Mouse (Mus musculus) neural tube, embryonic 14.5 days (tissue): ENCODE measurements at regions not wholly inside any gene's neighbourhood (a gene's known extent, or its start where the extent isn't known, plus 50 kb on each side); places are given as distances from the start of the nearest gene placed in this dataset.
A peak's percentile ranks its signal among the peaks of the same experiment; 100 is the strongest.
"Not testable (repeated sequence)": the region's sequence is repeated elsewhere in the genome, so short reads cannot be mapped to it uniquely, and the experiment has no call there.

ENCODE experiments used
- ATAC-seq: fragments of 200-750 bp; cut with Nextera tagmentation; 2 replicates; pipeline ENCODE4 v1.8.0; 2017; ENCODE audit warnings: low read depth, mild to moderate bottlenecking, moderate TSS enrichment, moderate library complexity
- H3K27ac ChIP-seq: fragments of 300-500 bp; sonication (generic); 2 replicates; pipeline ENCODE4 v1.5.1; 2014; ENCODE audit warnings: low read depth, mild to moderate bottlenecking, control low read depth, low read length, moderate library complexity, mixed read lengths
- H3K27me3 ChIP-seq: fragments of 300-500 bp; sonication (generic); 2 replicates; pipeline ENCODE4 v1.6.1; 2014; ENCODE audit warnings: low read length; ENCODE audit not compliant: control insufficient read depth, insufficient read depth
- H3K36me3 ChIP-seq: fragments of 300-500 bp; sonication (generic); 2 replicates; pipeline ENCODE4 v1.6.1; 2014; ENCODE audit warnings: low read length, mixed read lengths; ENCODE audit not compliant: control insufficient read depth, insufficient read depth
- H3K4me1 ChIP-seq: fragments of 300-500 bp; sonication (generic); 2 replicates; pipeline ENCODE4 v1.6.1; 2014; ENCODE audit warnings: low read length; ENCODE audit not compliant: control insufficient read depth, insufficient read depth
- H3K4me2 ChIP-seq: fragments of 300-500 bp; sonication (generic); 2 replicates; pipeline ENCODE4 v1.6.1; 2014; ENCODE audit warnings: mild to moderate bottlenecking, low read depth, low read length, control low read depth
- H3K4me3 ChIP-seq: fragments of 300-500 bp; sonication (generic); 2 replicates; pipeline ENCODE4 v1.5.1; 2014; ENCODE audit warnings: low read depth, low read length, control low read depth, mixed read lengths
- H3K9ac ChIP-seq: fragments of 300-500 bp; sonication (generic); replicated peaks from 2 replicates; pipeline ENCODE4 v1.6.1; 2014; ENCODE audit warnings: low read depth, mild to moderate bottlenecking, control low read depth, low read length, mixed read lengths
- H3K9me3 ChIP-seq: fragments of 300-500 bp; sonication (generic); 2 replicates; pipeline ENCODE4 v1.6.1; 2016; ENCODE audit warnings: low read length; ENCODE audit not compliant: control insufficient read depth
- WGBS: fragments of 180-500 bp; shearing (Covaris S2); extraction: QIAGEN DNeasy Blood & Tissue Kit; methylation state at CpG from one replicate; pipeline ENCODE4 v1.1.7; 2014; 5-methylcytosine and 5-hydroxymethylcytosine counted together

DNA sequence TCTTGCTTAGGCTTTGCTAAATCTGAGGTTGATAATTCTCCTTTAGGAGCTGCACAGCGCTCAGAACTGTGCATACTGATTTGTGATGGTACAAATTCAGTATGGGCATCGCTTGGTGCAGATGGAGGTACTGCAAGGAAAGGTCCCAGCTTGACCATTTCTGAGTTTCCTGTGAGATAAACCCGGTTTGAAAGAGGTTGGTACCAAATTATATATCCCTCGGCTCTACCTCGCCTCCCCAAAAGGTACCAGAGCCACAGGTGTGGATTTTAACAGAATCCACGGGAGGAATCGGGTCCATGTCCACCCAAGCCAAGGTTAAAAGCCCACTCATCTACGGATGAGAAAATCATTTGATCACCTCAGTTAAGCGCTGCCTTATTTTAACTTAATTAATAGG, 172.5 kb upstream of the Zfp808 start:
- not testable (repeated sequence) for H3K27me3 ChIP-seq, H3K36me3 ChIP-seq, H3K27ac ChIP-seq, H3K4me3 ChIP-seq, H3K4me1 ChIP-seq, H3K4me2 ChIP-seq, H3K9me3 ChIP-seq, ATAC-seq, H3K9ac ChIP-seq
- 93% methylated on average over 8 of the region's 9 CpGs for WGBS

DNA sequence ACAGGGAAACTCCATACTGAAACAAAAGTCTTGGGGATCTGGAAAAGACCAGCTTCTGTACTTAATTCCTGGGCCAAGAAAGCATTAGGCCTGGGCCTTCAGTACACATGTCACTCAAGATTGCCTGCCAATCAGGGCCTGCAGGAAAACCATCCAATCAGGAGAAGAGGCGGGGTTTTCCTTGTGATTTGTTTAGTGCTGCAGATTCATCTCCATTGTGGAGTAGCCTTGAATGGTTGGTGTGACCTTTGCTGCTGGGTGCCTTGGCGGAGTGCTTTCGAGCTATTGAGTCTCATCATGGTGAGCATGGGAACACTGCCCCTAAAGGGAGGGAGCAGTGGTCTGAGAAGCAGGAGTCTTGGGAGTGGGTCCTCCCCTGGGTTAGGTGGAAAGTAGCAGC, 150.8 kb upstream of the Zfp808 start:
- not testable (repeated sequence) for H3K4me2 ChIP-seq, H3K36me3 ChIP-seq, H3K27ac ChIP-seq, H3K4me3 ChIP-seq, H3K4me1 ChIP-seq, ATAC-seq, H3K9ac ChIP-seq, H3K9me3 ChIP-seq, H3K27me3 ChIP-seq
- 94% methylated on average over 3 of the region's 3 CpGs for WGBS

DNA sequence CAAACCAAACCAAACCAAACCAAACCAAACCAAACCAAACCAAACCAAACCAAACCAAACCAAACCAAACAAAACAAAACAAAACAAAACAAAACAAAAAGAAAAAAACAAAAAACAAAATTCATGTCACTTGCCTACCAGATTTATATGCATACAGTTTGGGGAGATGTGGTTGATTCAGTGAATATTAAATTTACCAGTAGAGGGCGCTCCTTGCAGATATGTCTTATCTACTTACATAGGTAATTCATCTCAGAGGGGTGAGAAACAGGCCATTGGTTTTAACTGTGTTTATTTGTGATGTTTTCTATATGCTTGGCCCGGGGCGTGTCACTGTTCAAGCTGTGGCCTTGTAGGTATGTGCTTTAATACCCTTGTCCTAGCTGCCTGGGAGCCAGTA, 133.2 kb upstream of the Zfp808 start:
- H3K36me3 ChIP-seq, H3K4me3 ChIP-seq, ATAC-seq, H3K9me3 ChIP-seq, H3K9ac ChIP-seq, H3K27ac ChIP-seq, H3K4me2 ChIP-seq, H3K4me1 ChIP-seq, H3K27me3 ChIP-seq: not testable (repeated sequence)
- WGBS = 69% methylated on average over 3 of the region's 3 CpGs

DNA sequence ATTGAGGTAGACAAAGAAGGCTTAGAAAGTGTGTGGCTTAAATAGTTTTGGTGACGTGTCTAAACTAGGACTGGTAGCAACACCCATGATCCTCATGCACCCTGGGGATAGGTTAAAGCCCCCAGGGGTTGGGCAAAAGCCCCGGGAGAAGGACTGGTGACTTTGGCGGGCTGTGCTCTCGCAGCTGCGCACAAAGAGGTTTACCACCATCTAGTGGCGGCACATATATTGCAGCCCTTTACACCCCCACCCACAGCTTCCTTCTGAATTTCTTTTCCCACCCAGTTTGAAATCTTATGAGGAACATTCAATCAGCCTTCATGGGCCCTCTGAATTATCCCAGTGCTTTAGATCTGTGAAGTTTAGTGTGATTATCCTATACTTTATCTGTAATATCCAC, 130.9 kb upstream of the Zfp808 start:
- not testable (repeated sequence) for H3K4me2 ChIP-seq, H3K9ac ChIP-seq, H3K4me1 ChIP-seq, H3K9me3 ChIP-seq, H3K36me3 ChIP-seq, H3K27ac ChIP-seq, H3K27me3 ChIP-seq, H3K4me3 ChIP-seq, ATAC-seq
- 5% methylated on average over 6 of the region's 6 CpGs for WGBS

DNA sequence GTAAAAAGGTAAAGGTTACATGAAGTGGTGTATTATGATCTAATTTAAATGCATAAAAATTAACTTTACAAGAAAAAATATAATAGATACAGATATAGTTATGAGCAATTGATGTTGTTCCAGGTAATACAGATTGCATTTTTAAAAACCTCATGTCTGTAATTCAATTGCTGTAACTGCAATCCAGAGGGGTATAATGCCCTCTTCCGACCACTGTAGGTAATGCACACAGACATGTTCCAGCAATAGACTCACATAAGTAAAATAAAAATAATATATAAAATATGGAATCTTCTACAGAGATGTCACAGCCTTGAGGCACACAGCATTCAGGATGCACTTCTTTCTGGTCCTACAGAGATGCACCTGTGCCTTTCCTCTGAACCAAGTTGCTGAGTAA, 122.4 kb upstream of the Zfp808 start:
- H3K27ac ChIP-seq, H3K4me3 ChIP-seq, H3K27me3 ChIP-seq, H3K36me3 ChIP-seq, H3K9me3 ChIP-seq, H3K9ac ChIP-seq, H3K4me2 ChIP-seq, H3K4me1 ChIP-seq, ATAC-seq: not testable (repeated sequence)
- 86% methylated on average over 1 of the region's 1 CpGs for WGBS

DNA sequence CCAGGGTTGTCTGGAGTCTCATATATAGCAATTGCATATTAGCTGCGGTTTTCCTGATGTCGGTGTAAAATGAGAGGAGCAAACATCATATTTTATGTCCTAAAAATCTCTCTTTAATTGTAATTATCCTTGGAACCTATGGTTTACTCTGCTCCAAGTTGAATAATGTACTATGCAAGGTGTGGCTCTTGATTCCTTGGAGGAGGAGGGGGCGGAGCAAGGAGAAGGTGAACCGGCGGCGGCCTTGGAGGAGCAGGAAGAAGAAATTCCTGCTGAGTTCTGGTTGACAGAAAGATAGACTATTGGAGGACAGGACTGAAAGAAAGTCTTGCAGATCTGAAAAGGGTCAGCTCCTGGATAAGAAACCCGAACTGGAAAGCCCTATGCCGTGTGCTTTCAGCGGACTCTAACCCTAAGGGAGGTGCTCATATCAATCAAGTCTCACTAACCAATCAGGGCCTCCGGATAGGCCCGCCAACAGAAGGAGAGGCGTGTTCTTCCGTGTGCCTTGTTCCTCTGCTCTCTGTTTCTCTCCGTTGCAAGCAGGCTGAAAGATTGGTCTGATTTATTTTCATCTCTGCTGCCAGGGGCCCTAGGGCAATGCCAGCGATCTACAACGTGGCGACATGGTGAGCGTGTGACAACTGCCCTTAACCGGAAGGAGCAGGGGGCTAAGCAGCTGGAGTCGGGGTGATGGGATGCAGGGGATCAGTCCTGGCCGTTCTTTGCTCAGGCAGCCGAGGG, 114.1 kb upstream of the Zfp808 start:
- not testable (repeated sequence) for H3K4me1 ChIP-seq, H3K27me3 ChIP-seq, H3K9me3 ChIP-seq, H3K36me3 ChIP-seq
- H3K4me2 ChIP-seq = peak overlapping the region; percentile 46
- peak; percentile 95 for ATAC-seq
- H3K9ac ChIP-seq = peak overlapping the region; percentile 57
- 2% methylated on average over 22 of the region's 22 CpGs for WGBS
- peak overlapping the region; percentile 55 for H3K4me3 ChIP-seq
- 0 out of 2 replicates have a peak overlapping the region, but pooled peaks have one; percentile 34 for H3K27ac ChIP-seq

DNA sequence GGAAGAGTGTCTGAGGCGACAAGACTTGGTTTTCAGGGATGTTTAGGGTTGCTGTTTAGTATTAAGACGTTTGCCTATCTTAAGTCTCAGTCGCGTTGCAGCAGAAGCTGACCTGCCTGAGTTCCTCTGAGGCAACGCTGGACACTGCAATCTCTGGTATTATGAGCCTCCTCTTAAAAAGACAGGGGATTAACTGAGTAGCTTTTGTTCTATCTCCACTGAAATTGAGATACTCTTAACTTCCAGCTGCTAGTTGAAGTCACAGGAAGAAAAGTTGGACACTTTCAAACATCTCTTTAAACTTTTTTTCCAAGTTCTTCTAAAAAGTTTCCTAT, 113.6 kb upstream of the Zfp808 start:
- H3K36me3 ChIP-seq, H3K27me3 ChIP-seq, H3K9me3 ChIP-seq, H3K4me1 ChIP-seq, H3K27ac ChIP-seq, ATAC-seq: not testable (repeated sequence)
- H3K4me2 ChIP-seq = peak overlapping the region; percentile 46
- peak overlapping the region; percentile 55 for H3K4me3 ChIP-seq
- peak overlapping the region; percentile 57 for H3K9ac ChIP-seq
- under 1% methylated on average over 5 of the region's 5 CpGs for WGBS

DNA sequence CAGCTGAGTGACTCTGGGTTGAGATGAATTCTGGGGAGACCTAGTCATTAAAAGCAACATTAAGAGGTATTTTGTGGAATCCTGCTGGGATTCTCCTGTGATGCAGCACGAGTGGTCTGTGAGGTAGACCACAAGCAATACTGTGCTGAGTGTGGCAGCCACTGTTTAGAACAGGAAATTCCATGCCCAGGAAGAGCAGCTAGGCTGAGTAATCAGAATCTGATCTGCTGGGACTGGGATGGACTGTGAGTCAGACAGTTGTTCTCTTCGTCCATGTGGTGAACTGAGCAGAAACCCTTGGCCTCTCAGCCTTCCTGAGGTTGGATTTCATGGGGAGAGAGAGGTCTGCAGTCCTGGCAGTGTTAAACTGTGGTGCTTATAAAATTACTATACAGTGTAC, 92.0 kb upstream of the Zfp808 start:
- not testable (repeated sequence) for ATAC-seq, H3K27me3 ChIP-seq, H3K4me2 ChIP-seq, H3K4me1 ChIP-seq, H3K9ac ChIP-seq, H3K9me3 ChIP-seq, H3K4me3 ChIP-seq, H3K27ac ChIP-seq, H3K36me3 ChIP-seq
- 93% methylated on average over 2 of the region's 2 CpGs for WGBS

DNA sequence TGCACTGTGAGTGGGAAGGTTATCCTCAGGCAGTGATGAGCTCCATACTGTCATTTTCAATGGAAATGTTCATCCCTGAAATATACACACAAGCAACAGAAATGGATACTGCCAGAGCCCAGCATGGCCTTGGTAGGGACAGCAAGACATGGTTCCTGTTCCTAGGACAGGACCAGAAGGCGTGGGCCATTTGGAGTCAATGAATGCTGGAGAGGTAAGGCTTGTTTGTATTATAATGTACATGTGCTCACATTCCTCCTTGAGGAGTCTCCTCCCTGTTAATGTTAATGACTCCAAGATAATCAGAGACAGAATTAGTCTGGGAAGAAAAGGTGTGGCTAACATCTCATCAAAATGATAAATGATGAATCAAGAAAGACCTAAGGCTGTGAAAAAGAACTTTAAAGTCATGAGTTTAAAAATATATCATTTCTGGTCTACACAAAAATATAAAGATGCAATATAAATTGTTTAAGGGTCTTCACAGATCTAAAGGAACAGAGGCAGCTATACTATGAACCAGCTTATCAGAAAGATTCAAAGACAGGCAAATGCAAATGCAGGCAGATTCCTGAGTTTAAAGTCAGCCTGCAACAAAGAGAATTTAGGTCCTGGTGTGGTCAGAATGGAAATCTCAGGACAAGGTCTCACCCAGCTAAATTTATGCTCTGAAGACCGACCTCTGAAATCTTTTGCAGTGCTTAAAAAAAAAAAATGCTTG, 51.6 kb upstream of the Zfp808 start:
- not testable (repeated sequence) for H3K4me3 ChIP-seq, H3K4me2 ChIP-seq, H3K27ac ChIP-seq, H3K9ac ChIP-seq, H3K36me3 ChIP-seq, H3K27me3 ChIP-seq, ATAC-seq, H3K9me3 ChIP-seq, H3K4me1 ChIP-seq
- 80% methylated on average over 2 of the region's 2 CpGs for whole genome bisulfite sequencing
